Mouse (Mus musculus): ENCODE measurements around the gene Efhb. TPM values are rescaled to one million over a fixed set of nuclear protein-coding genes. Genes with fewer than 3 reads are reported as not detected.
A peak's percentile ranks its signal among the peaks of the same experiment; 100 is the strongest.

The Efhb gene
- polyA plus RNA-seq (2015; fragmentation: Nextera tagmentation; extraction: Ambion mirVana): 0.44 and 0.46 TPM in 2 replicates

GRCm38 (mm10) chr17:53462603-53463495 is at the start of gene Efhb:
Efhb (minus strand) TSS chr17:53463321.
- DNase-seq (ENCODE audit: low spot score) (peak; percentile 91), ATAC-seq (ENCODE audit: low FRiP score, low TSS enrichment) (peak; percentile 96)
- Histone ChIP-seq H3K36me3 (ENCODE audit: control insufficient read depth, insufficient read depth, low read length) (no peaks in the 10 kb centered on the region), H3K27ac (replicated peaks) (no peak within 1 kb of the TSS; the same call in 1 of the 2 replicates), H3K9me3 (ENCODE audit: control insufficient read depth, low read length) (no peaks in the 10 kb centered on the region), H3K4me2 (replicated peaks; ENCODE audit: low read depth) (peak within 1 kb of the TSS; percentile 55), H3K9ac (ENCODE audit: low read length) (peak within 1 kb of the TSS; percentile 54), H3K4me3 (ENCODE audit: low read depth, low read length) (peak within 1 kb of the TSS; percentile 42), H3K27me3 (ENCODE audit: control insufficient read depth, insufficient read depth, low read length) (no peaks in the 10 kb centered on the region), H3K4me1 (replicated peaks; ENCODE audit: control insufficient read depth, insufficient read depth) (no peaks in the 10 kb centered on the region)
- TF ChIP-seq EP300 (optimal IDR thresholded peaks at IDR 0.05) (no peak), CTCF (IDR thresholded peaks at IDR 0.05; ENCODE audit: low read depth) (no peak)
- WGBS: 23% methylated on average over 26 of the region's 26 CpGs

- no peaks in the 10 kb centered on the region for H3K4me1 ChIP-seq (replicated peaks; ENCODE audit: control insufficient read depth, insufficient read depth)
- no peak overlapping the region for H3K4me2 ChIP-seq (replicated peaks; ENCODE audit: low read depth)
- DNase-seq (ENCODE audit: low spot score) (no peak), ATAC-seq (ENCODE audit: low FRiP score, low TSS enrichment) (no peak)
- H3K27ac ChIP-seq (replicated peaks): no peak overlapping the region
- H3K9me3 ChIP-seq (ENCODE audit: control insufficient read depth, low read length): no peaks in the 10 kb centered on the region
- H3K27me3 ChIP-seq (ENCODE audit: control insufficient read depth, insufficient read depth, low read length): no peaks in the 10 kb centered on the region
- H3K36me3 ChIP-seq (ENCODE audit: control insufficient read depth, insufficient read depth, low read length): no peaks in the 10 kb centered on the region
- peak; percentile 74 for TF ChIP-seq CTCF (IDR thresholded peaks at IDR 0.05; ENCODE audit: low read depth)
- no peak for TF ChIP-seq EP300 (optimal IDR thresholded peaks at IDR 0.05)
- no peak overlapping the region for H3K9ac ChIP-seq (ENCODE audit: low read length)
- WGBS: 96% methylated on average over 2 of the region's 2 CpGs
- H3K4me3 ChIP-seq (ENCODE audit: low read depth, low read length): no peak overlapping the region
Measured at GRCm38 (mm10) chr17:53512311-53512951, 49.3 kb upstream of the Efhb start.

- no peaks in the 10 kb centered on the region for H3K9me3 ChIP-seq (ENCODE audit: control insufficient read depth, low read length)
- no peak overlapping the region for H3K9ac ChIP-seq (ENCODE audit: low read length)
- no peaks in the 10 kb centered on the region for H3K4me1 ChIP-seq (replicated peaks; ENCODE audit: control insufficient read depth, insufficient read depth)
- DNase-seq (ENCODE audit: low spot score) (no peak), ATAC-seq (ENCODE audit: low FRiP score, low TSS enrichment) (no peak)
- no peak overlapping the region for H3K4me2 ChIP-seq (replicated peaks; ENCODE audit: low read depth)
- H3K27me3 ChIP-seq (ENCODE audit: control insufficient read depth, insufficient read depth, low read length): no peaks in the 10 kb centered on the region
- 87% methylated on average over 2 of the region's 2 CpGs for WGBS
- H3K4me3 ChIP-seq (ENCODE audit: low read depth, low read length): no peak overlapping the region
- TF ChIP-seq CTCF (IDR thresholded peaks at IDR 0.05; ENCODE audit: low read depth) (0 out of 2 replicates have a peak, but pooled peaks have one; percentile 4), EP300 (optimal IDR thresholded peaks at IDR 0.05) (no peak)
- H3K36me3 ChIP-seq (ENCODE audit: control insufficient read depth, insufficient read depth, low read length): peaks cover 7% of the 10 kb centered on the region; the same call in 1 of the 2 replicates
- H3K27ac ChIP-seq (replicated peaks): no peak overlapping the region
Measured at GRCm38 (mm10) chr17:53502966-53503365, 39.8 kb upstream of the Efhb start.

GRCm38 (mm10) chr17:53489007-53489378 is 25.9 kb upstream of the Efhb start:
- TF ChIP-seq CTCF (IDR thresholded peaks at IDR 0.05; ENCODE audit: low read depth) (no peak), EP300 (optimal IDR thresholded peaks at IDR 0.05) (no peak)
- no peak for ATAC-seq (ENCODE audit: low FRiP score, low TSS enrichment)
- no peaks in the 10 kb centered on the region for H3K4me1 ChIP-seq (replicated peaks; ENCODE audit: control insufficient read depth, insufficient read depth)

GRCm38 (mm10) chr17:53488291-53489006 is 25.3 kb upstream of the Efhb start:
- Histone ChIP-seq H3K9me3 (ENCODE audit: control insufficient read depth, low read length) (no peaks in the 10 kb centered on the region), H3K4me3 (ENCODE audit: low read depth, low read length) (no peak overlapping the region), H3K4me2 (replicated peaks; ENCODE audit: low read depth) (no peak overlapping the region), H3K27me3 (ENCODE audit: control insufficient read depth, insufficient read depth, low read length) (no peaks in the 10 kb centered on the region), H3K4me1 (replicated peaks; ENCODE audit: control insufficient read depth, insufficient read depth) (no peaks in the 10 kb centered on the region), H3K36me3 (ENCODE audit: control insufficient read depth, insufficient read depth, low read length) (peaks cover 3% of the 10 kb centered on the region; the same call in 1 of the 2 replicates), H3K9ac (ENCODE audit: low read length) (no peak overlapping the region), H3K27ac (replicated peaks) (no peak overlapping the region)
- ATAC-seq (ENCODE audit: low FRiP score, low TSS enrichment) (no peak), DNase-seq (ENCODE audit: low spot score) (no peak)
- TF ChIP-seq CTCF (IDR thresholded peaks at IDR 0.05; ENCODE audit: low read depth) (no peak), EP300 (optimal IDR thresholded peaks at IDR 0.05) (no peak)
- WGBS: 87% methylated on average over 4 of the region's 4 CpGs

More at GRCm38 (mm10) chr17:53489007-53489378, 25.9 kb upstream of the Efhb start:
- Histone ChIP-seq H3K27me3 (ENCODE audit: control insufficient read depth, insufficient read depth, low read length) (no peaks in the 10 kb centered on the region), H3K9ac (ENCODE audit: low read length) (no peak overlapping the region), H3K27ac (replicated peaks) (no peak overlapping the region), H3K4me3 (ENCODE audit: low read depth, low read length) (no peak overlapping the region), H3K9me3 (ENCODE audit: control insufficient read depth, low read length) (no peaks in the 10 kb centered on the region), H3K4me2 (replicated peaks; ENCODE audit: low read depth) (no peak overlapping the region), H3K36me3 (ENCODE audit: control insufficient read depth, insufficient read depth, low read length) (peaks cover 3% of the 10 kb centered on the region; the same call in 1 of the 2 replicates)
- no peak for DNase-seq (ENCODE audit: low spot score)
- 90% methylated on average over 1 of the region's 1 CpGs for whole genome bisulfite sequencing

Measured in stomach, postnatal 0 days (tissue).